Mouse (Mus musculus): ENCODE measurements around the gene Clk3. TPM values are rescaled to one million over a fixed set of nuclear protein-coding genes. Genes with fewer than 3 reads are reported as not detected.
A peak's percentile ranks its signal among the peaks of the same experiment; 100 is the strongest.
"Not testable (repeated sequence)": the region's sequence is repeated elsewhere in the genome, so short reads cannot be mapped to it uniquely, and the experiment has no call there.

Gene Clk3
- total RNA-seq, 1 experiment = 38.3 TPM

GRCm38 (mm10) chr9:57720736-57721135 is 44.9 kb downstream of the Clk3 start:
- H3K36me3 ChIP-seq (ENCODE audit: control insufficient read depth, insufficient read depth, low read length, poor library complexity, severe bottlenecking) = peaks cover 17% of the 10 kb centered on the region
- TF ChIP-seq MAFK (IDR thresholded peaks at IDR 0.05; ENCODE audit: insufficient read depth, low read depth, low read length) (no peak), HCFC1 (IDR thresholded peaks at IDR 0.05; ENCODE audit: borderline replicate concordance, insufficient read depth, low read length) (no peak), CHD2 (IDR thresholded peaks at IDR 0.05; ENCODE audit: low read depth, low read length) (no peak), ZC3H11A (IDR thresholded peaks at IDR 0.05; ENCODE audit: borderline replicate concordance, low read depth, low read length) (no peak), ZNF384 (IDR thresholded peaks at IDR 0.05; ENCODE audit: low read depth, low read length) (no peak)
- H3K9ac ChIP-seq (ENCODE audit: insufficient read depth, low read depth, low read length, poor library complexity, severe bottlenecking) = no peak overlapping the region
- no peak overlapping the region for H3K4me3 ChIP-seq (ENCODE audit: insufficient read depth in 1 of 2, low read depth in 1 of 2, low read length in 2 of 2, poor library complexity in 1 of 2, severe bottlenecking in 1 of 2)
- no peak overlapping the region for H3K27ac ChIP-seq (ENCODE audit: insufficient read depth, low read depth, low read length, poor library complexity, severe bottlenecking)
- no peaks in the 10 kb centered on the region for H3K4me1 ChIP-seq (ENCODE audit: control insufficient read depth in 2 of 2, insufficient read depth in 2 of 2, low read length in 2 of 2, poor library complexity in 1 of 2)
- DNase-seq (ENCODE audit: low read depth, low spot score) = no peak
- no peaks in the 10 kb centered on the region for H3K9me3 ChIP-seq (ENCODE audit: control insufficient read depth, insufficient read depth, low read depth, low read length)
- in situ Hi-C loops (cut with MboI; ENCODE audit: low sequenced_read_pairs in 2 of 2, unreplicated experiment in 2 of 2) = no loop called here

- no peak for DNase-seq (ENCODE audit: low read depth, low spot score)
- Histone ChIP-seq H3K36me3 (ENCODE audit: control insufficient read depth, insufficient read depth, low read length, poor library complexity, severe bottlenecking) (peaks cover 21% of the 10 kb centered on the region), H3K9me3 (ENCODE audit: control insufficient read depth, insufficient read depth, low read depth, low read length) (no peaks in the 10 kb centered on the region), H3K4me1 (ENCODE audit: control insufficient read depth in 2 of 2, insufficient read depth in 2 of 2, low read length in 2 of 2, poor library complexity in 1 of 2) (no peaks in the 10 kb centered on the region), H3K9ac (ENCODE audit: insufficient read depth, low read depth, low read length, poor library complexity, severe bottlenecking) (no peak overlapping the region), H3K27ac (ENCODE audit: insufficient read depth, low read depth, low read length, poor library complexity, severe bottlenecking) (no peak overlapping the region), H3K4me3 (ENCODE audit: insufficient read depth in 1 of 2, low read depth in 1 of 2, low read length in 2 of 2, poor library complexity in 1 of 2, severe bottlenecking in 1 of 2) (no peak overlapping the region)
- TF ChIP-seq CHD2 (IDR thresholded peaks at IDR 0.05; ENCODE audit: low read depth, low read length) (no peak), MAFK (IDR thresholded peaks at IDR 0.05; ENCODE audit: insufficient read depth, low read depth, low read length) (no peak), ZNF384 (IDR thresholded peaks at IDR 0.05; ENCODE audit: low read depth, low read length) (no peak), HCFC1 (IDR thresholded peaks at IDR 0.05; ENCODE audit: borderline replicate concordance, insufficient read depth, low read length) (no peak), ZC3H11A (IDR thresholded peaks at IDR 0.05; ENCODE audit: borderline replicate concordance, low read depth, low read length) (no peak)
- in situ Hi-C loops (cut with MboI; ENCODE audit: low sequenced_read_pairs in 2 of 2, unreplicated experiment in 2 of 2) = no loop called here
Measured at GRCm38 (mm10) chr9:57718408-57718807, 47.3 kb downstream of the Clk3 start.

GRCm38 (mm10) chr9:57712194-57712593 is 53.5 kb downstream of the Clk3 start:
- no peak overlapping the region for H3K4me3 ChIP-seq (ENCODE audit: insufficient read depth in 1 of 2, low read depth in 1 of 2, low read length in 2 of 2, poor library complexity in 1 of 2, severe bottlenecking in 1 of 2)
- TF ChIP-seq CHD2 (IDR thresholded peaks at IDR 0.05; ENCODE audit: low read depth, low read length) (no peak), MAFK (IDR thresholded peaks at IDR 0.05; ENCODE audit: insufficient read depth, low read depth, low read length) (peak; percentile 79), HCFC1 (IDR thresholded peaks at IDR 0.05; ENCODE audit: borderline replicate concordance, insufficient read depth, low read length) (no peak)
- in situ Hi-C loops (cut with MboI; ENCODE audit: low sequenced_read_pairs in 2 of 2, unreplicated experiment in 2 of 2) = no loop called here
- H3K9ac ChIP-seq (ENCODE audit: insufficient read depth, low read depth, low read length, poor library complexity, severe bottlenecking) = no peak overlapping the region
- 0 out of 4 replicates have a peak, but pooled peaks cover 0 to 2% of the 10 kb centered on the region in 2 experiments for H3K4me1 ChIP-seq (ENCODE audit: control insufficient read depth in 2 of 2, insufficient read depth in 2 of 2, low read length in 2 of 2, poor library complexity in 1 of 2)
- H3K9me3 ChIP-seq (ENCODE audit: control insufficient read depth, insufficient read depth, low read depth, low read length) = no peaks in the 10 kb centered on the region
- peaks cover 18% of the 10 kb centered on the region for H3K36me3 ChIP-seq (ENCODE audit: control insufficient read depth, insufficient read depth, low read length, poor library complexity, severe bottlenecking)
- no peak overlapping the region for H3K27ac ChIP-seq (ENCODE audit: insufficient read depth, low read depth, low read length, poor library complexity, severe bottlenecking)
- DNase-seq (ENCODE audit: low read depth, low spot score) = peak; percentile 52

- in situ Hi-C loops (cut with MboI; ENCODE audit: low sequenced_read_pairs in 2 of 2, unreplicated experiment in 2 of 2); DNase-seq (ENCODE audit: low read depth, low spot score); H3K4me3 ChIP-seq (ENCODE audit: insufficient read depth in 1 of 2, low read depth in 1 of 2, low read length in 2 of 2, poor library complexity in 1 of 2, severe bottlenecking in 1 of 2); H3K27ac ChIP-seq (ENCODE audit: insufficient read depth, low read depth, low read length, poor library complexity, severe bottlenecking); H3K36me3 ChIP-seq (ENCODE audit: control insufficient read depth, insufficient read depth, low read length, poor library complexity, severe bottlenecking); H3K9me3 ChIP-seq (ENCODE audit: control insufficient read depth, insufficient read depth, low read depth, low read length); H3K4me1 ChIP-seq (ENCODE audit: control insufficient read depth in 2 of 2, insufficient read depth in 2 of 2, low read length in 2 of 2, poor library complexity in 1 of 2); H3K9ac ChIP-seq (ENCODE audit: insufficient read depth, low read depth, low read length, poor library complexity, severe bottlenecking): not testable (repeated sequence)
Measured at GRCm38 (mm10) chr9:57710214-57710613, 55.4 kb downstream of the Clk3 start.

- peak overlapping the region; percentile 92 to 100 for H3K4me3 ChIP-seq (ENCODE audit: insufficient read depth in 1 of 2, low read depth in 1 of 2, low read length in 2 of 2, poor library complexity in 1 of 2, severe bottlenecking in 1 of 2)
- in situ Hi-C loops (cut with MboI; ENCODE audit: low sequenced_read_pairs in 2 of 2, unreplicated experiment in 2 of 2) = no loop called here
- H3K9ac ChIP-seq (ENCODE audit: insufficient read depth, low read depth, low read length, poor library complexity, severe bottlenecking) = peak overlapping the region; percentile 89
- H3K4me1 ChIP-seq (ENCODE audit: control insufficient read depth in 2 of 2, insufficient read depth in 2 of 2, low read length in 2 of 2, poor library complexity in 1 of 2) = 0 out of 4 replicates have a peak, but pooled peaks cover 0 to 2% of the 10 kb centered on the region in 2 experiments
- no peaks in the 10 kb centered on the region for H3K9me3 ChIP-seq (ENCODE audit: control insufficient read depth, insufficient read depth, low read depth, low read length)
- peak overlapping the region; percentile 26; the same call in 1 of the 2 replicates for H3K27ac ChIP-seq (ENCODE audit: insufficient read depth, low read depth, low read length, poor library complexity, severe bottlenecking)
- DNase-seq (ENCODE audit: low read depth, low spot score) = no peak
- no peak; the same call in 1 of the 2 replicates for TF ChIP-seq HCFC1 (IDR thresholded peaks at IDR 0.05; ENCODE audit: borderline replicate concordance, insufficient read depth, low read length)
- no peak for TF ChIP-seq ZNF384 (IDR thresholded peaks at IDR 0.05; ENCODE audit: low read depth, low read length)
- TF ChIP-seq CHD2 (IDR thresholded peaks at IDR 0.05; ENCODE audit: low read depth, low read length) = no peak
- TF ChIP-seq ZC3H11A (IDR thresholded peaks at IDR 0.05; ENCODE audit: borderline replicate concordance, low read depth, low read length) = no peak
- no peak for TF ChIP-seq MAFK (IDR thresholded peaks at IDR 0.05; ENCODE audit: insufficient read depth, low read depth, low read length)
- H3K36me3 ChIP-seq (ENCODE audit: control insufficient read depth, insufficient read depth, low read length, poor library complexity, severe bottlenecking) = peaks cover 5% of the 10 kb centered on the region
Measured at GRCm38 (mm10) chr9:57708720-57709274, 56.9 kb downstream of the Clk3 start.

Data from ES-E14 (cell line).